Mouse (Mus musculus) stomach, embryonic 14.5 days (tissue): ENCODE data around the gene Cby3. TPM values are rescaled to one million over a fixed set of nuclear protein-coding genes. Genes with fewer than 3 reads are reported as not detected.

ENCODE experiments used
- ATAC-seq: fragments of 200-750 bp; cut with Nextera tagmentation; 2 replicates; pipeline ENCODE4 v1.8.0; 2017; ENCODE audit warnings: low read depth, moderate TSS enrichment; ENCODE audit not compliant: insufficient number of reproducible peaks, insufficient read depth, low FRiP score
- H3K27ac ChIP-seq: fragments of 300-500 bp; sonication (generic); 2 replicates; pipeline ENCODE4 v1.5.1; 2014; ENCODE audit warnings: mild to moderate bottlenecking, low read length, moderate library complexity, mixed read lengths
- H3K27me3 ChIP-seq: fragments of 300-500 bp; sonication (generic); 2 replicates; pipeline ENCODE4 v1.6.1; 2014; ENCODE audit warnings: low read length, control low read depth, mixed read lengths; ENCODE audit not compliant: control insufficient read depth, insufficient read depth
- H3K36me3 ChIP-seq: fragments of 300-500 bp; sonication (generic); 2 replicates; pipeline ENCODE4 v1.6.1; 2014; ENCODE audit warnings: mild to moderate bottlenecking, control low read depth, low read length, moderate library complexity, mixed read lengths; ENCODE audit not compliant: control insufficient read depth, insufficient read depth
- H3K4me1 ChIP-seq: fragments of 300-500 bp; sonication (generic); 2 replicates; pipeline ENCODE4 v1.6.1; 2014; ENCODE audit warnings: low read length, control low read depth, mixed read lengths; ENCODE audit not compliant: control insufficient read depth, insufficient read depth
- H3K4me2 ChIP-seq: fragments of 300-500 bp; sonication (generic); replicated peaks from 2 replicates; pipeline ENCODE4 v1.6.1; 2014; ENCODE audit warnings: low read depth, low read length, control low read depth
- H3K4me3 ChIP-seq: fragments of 300-500 bp; sonication (generic); 2 replicates; pipeline ENCODE4 v1.5.1; 2014; ENCODE audit warnings: low read depth, low read length, control low read depth
- H3K9ac ChIP-seq: fragments of 300-500 bp; sonication (generic); replicated peaks from 2 replicates; pipeline ENCODE4 v1.6.1; 2014; ENCODE audit warnings: low read depth, mild to moderate bottlenecking, control low read depth, low read length, moderate library complexity, mixed read lengths
- H3K9me3 ChIP-seq: fragments of 300-500 bp; sonication (generic); 2 replicates; pipeline ENCODE4 v1.6.1; 2016; ENCODE audit warnings: low read depth, low read length, control low read depth; ENCODE audit not compliant: control insufficient read depth
- WGBS: fragments of 180-500 bp; shearing (Covaris S2); extraction: QIAGEN DNeasy Blood & Tissue Kit; methylation state at CpG from one replicate; pipeline ENCODE4 v1.1.7; 2014; 5-methylcytosine and 5-hydroxymethylcytosine counted together
- polyA plus RNA-seq: library from polyadenylated mRNA; unstranded; fragments of >200 nt; fragmentation: Nextera tagmentation; extraction: Ambion mirVana; gene quantifications from 2 replicates; pipeline ENCODE4 v1.2.1, GENCODE M21; 2014

The Cby3 gene
- polyA plus RNA-seq, 1 experiment from 2014 or later, result 0.51 TPM

- no peak for ATAC-seq
- H3K36me3 ChIP-seq, result no peaks in the 10 kb centered on the region
- WGBS, result 5% methylated on average over 7 of the region's 7 CpGs
These were observed 27.8 kb upstream of the Cby3 start for GRCm38 (mm10) chr11:50326302-50326966.

DNA sequence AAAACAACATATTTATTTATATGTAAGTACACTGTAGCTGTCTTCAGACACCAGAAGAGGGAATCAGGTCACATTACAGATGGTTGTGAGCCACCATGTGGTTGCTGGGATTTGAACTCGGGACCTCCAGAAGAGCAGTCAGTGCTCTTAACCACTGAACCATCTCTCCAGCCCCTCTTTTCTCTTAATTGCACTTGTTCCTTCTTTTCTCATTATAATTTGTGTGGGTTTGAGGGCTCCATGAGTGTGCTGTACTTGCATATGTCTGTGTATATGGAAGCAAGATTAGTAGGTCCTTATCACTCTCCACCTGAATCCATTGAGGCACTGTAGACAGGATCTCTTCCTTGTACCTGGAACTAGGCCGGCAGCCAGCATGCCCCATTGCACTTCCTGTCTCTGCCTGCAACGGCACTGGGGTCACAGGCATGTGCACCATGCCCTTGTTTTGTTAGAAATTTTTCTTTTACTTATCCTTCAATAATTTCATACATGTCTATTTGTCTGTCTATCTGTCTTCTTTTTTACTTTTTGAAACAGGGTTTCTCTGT is 26.1 kb upstream of the Cby3 start:
- Histone ChIP-seq H3K4me3 (no peak overlapping the region), H3K4me1 (peaks cover 14% of the 10 kb centered on the region), H3K27ac (no peak overlapping the region), H3K27me3 (no peaks in the 10 kb centered on the region), H3K4me2 (no peak overlapping the region), H3K9ac (no peak overlapping the region), H3K9me3 (no peaks in the 10 kb centered on the region), H3K36me3 (no peaks in the 10 kb centered on the region)
- no peak for ATAC-seq
- WGBS, result 89% methylated on average over 3 of the region's 3 CpGs

More at GRCm38 (mm10) chr11:50326302-50326966, 27.8 kb upstream of the Cby3 start:
- Histone ChIP-seq H3K4me2 (peak overlapping the region; percentile 55), H3K27ac (peak overlapping the region; percentile 74), H3K9ac (peak overlapping the region; percentile 49), H3K4me1 (peaks cover 18% of the 10 kb centered on the region), H3K27me3 (no peaks in the 10 kb centered on the region), H3K9me3 (no peaks in the 10 kb centered on the region), H3K4me3 (peak overlapping the region; percentile 87)

- ATAC-seq, result no peak
- no peak overlapping the region for H3K4me2 ChIP-seq
- H3K36me3 ChIP-seq, result no peaks in the 10 kb centered on the region
- WGBS, result 94% methylated on average over 1 of the region's 1 CpGs
- no peak overlapping the region for H3K4me3 ChIP-seq
- no peaks in the 10 kb centered on the region for H3K9me3 ChIP-seq
- no peak overlapping the region for H3K9ac ChIP-seq
- H3K27ac ChIP-seq, result no peak overlapping the region
- H3K27me3 ChIP-seq, result no peaks in the 10 kb centered on the region
- peaks cover 8% of the 10 kb centered on the region; the same call in 1 of the 2 replicates for H3K4me1 ChIP-seq
These were observed 24.9 kb upstream of the Cby3 start for GRCm38 (mm10) chr11:50329378-50329777.

DNA sequence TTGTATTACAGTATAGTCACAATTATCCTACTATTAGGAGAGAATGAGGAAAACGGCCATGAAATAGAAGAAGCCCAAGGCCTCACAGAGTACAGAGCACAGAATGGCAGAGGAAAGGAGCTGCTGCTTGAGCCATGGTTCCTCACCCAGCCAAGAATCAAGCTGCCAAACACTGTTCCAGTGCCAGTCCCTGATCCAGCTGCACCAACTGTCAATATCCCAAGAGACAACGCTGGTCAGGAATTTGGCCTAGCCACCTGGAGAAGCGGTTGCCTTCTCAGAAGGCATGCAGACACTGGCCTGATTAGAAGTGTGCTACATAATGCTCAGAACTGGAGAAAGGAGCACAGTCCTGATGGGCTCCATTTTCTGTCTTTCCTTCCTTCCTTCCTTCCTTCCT is 21.1 kb upstream of the Cby3 start:
- Histone ChIP-seq H3K9me3 (no peaks in the 10 kb centered on the region), H3K9ac (no peak overlapping the region), H3K36me3 (no peaks in the 10 kb centered on the region), H3K4me3 (no peak overlapping the region), H3K4me1 (no peaks in the 10 kb centered on the region), H3K27ac (no peak overlapping the region), H3K4me2 (no peak overlapping the region), H3K27me3 (no peaks in the 10 kb centered on the region)
- 84% methylated on average over 3 of the region's 3 CpGs for WGBS
- no peak for ATAC-seq

DNA sequence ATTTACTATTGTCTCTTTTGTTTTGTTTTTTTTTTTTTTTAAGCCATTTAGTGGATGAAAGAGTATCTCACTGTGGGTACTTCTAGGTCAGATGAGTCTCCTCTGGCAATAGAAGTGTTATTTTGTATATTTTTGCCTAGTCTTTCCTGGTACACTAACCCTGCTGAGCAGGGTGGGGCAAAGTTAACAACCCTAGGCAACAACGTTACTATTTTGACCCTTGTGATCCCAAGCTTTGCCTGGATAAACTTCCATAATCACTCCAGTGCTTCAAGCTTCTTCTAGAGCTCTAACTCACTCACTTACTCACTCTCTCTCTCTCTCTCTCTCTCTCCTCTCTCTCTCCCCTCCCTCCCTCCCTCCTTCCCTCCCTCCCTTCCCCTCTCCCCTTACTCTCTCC is 18.1 kb upstream of the Cby3 start:
- no peak overlapping the region for H3K4me2 ChIP-seq
- 30% methylated on average over 1 of the region's 1 CpGs for WGBS

DNA sequence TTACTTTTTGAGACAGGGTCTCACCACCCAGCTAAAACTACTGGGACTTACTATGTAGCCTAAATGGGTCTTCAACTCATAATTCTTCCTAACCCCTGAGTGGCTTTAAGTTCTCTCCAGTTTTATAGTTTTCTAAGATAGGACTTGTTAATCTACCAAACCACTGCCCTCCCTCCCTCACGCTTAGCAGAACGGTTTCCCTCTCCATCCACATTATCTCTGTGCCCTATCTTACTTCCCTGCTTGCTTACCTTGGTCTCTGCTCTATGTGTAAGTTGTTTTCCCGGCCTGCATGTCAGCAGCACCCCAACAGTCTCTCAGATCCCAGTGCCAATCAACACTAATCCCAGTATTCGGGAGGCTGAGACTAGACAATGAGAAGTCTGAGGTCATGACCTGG is 17.4 kb upstream of the Cby3 start:
- Histone ChIP-seq H3K36me3 (no peaks in the 10 kb centered on the region), H3K27me3 (no peaks in the 10 kb centered on the region), H3K9ac (no peak overlapping the region), H3K4me2 (no peak overlapping the region), H3K4me3 (no peak overlapping the region), H3K27ac (no peak overlapping the region), H3K4me1 (no peaks in the 10 kb centered on the region), H3K9me3 (no peaks in the 10 kb centered on the region)
- WGBS, result 69% methylated on average over 4 of the region's 4 CpGs
- no peak for ATAC-seq

More for the DNA sequence above, 18.1 kb upstream of the Cby3 start:
- ATAC-seq, result no peak
- Histone ChIP-seq H3K4me1 (no peaks in the 10 kb centered on the region), H3K4me3 (no peak overlapping the region), H3K27me3 (no peaks in the 10 kb centered on the region), H3K9me3 (no peaks in the 10 kb centered on the region), H3K9ac (no peak overlapping the region), H3K36me3 (no peaks in the 10 kb centered on the region), H3K27ac (no peak overlapping the region)

- Histone ChIP-seq H3K4me2 (no peak overlapping the region), H3K4me1 (no peaks in the 10 kb centered on the region), H3K9ac (no peak overlapping the region), H3K4me3 (no peak overlapping the region), H3K36me3 (no peaks in the 10 kb centered on the region), H3K9me3 (no peaks in the 10 kb centered on the region), H3K27ac (no peak overlapping the region), H3K27me3 (no peaks in the 10 kb centered on the region)
- 59% methylated on average over 4 of the region's 4 CpGs for WGBS
- no peak for ATAC-seq
These were observed 8.8 kb upstream of the Cby3 start for GRCm38 (mm10) chr11:50345486-50345885.

GRCm38 (mm10) chr11:50346256-50347032 is 7.8 kb upstream of the Cby3 start:
- no peaks in the 10 kb centered on the region for H3K4me1 ChIP-seq
- no peaks in the 10 kb centered on the region for H3K36me3 ChIP-seq
- no peaks in the 10 kb centered on the region for H3K9me3 ChIP-seq
- no peak overlapping the region for H3K9ac ChIP-seq
- ATAC-seq, result no peak
- 86% methylated on average over 9 of the region's 9 CpGs for WGBS
- H3K4me2 ChIP-seq, result no peak overlapping the region
- H3K4me3 ChIP-seq, result no peak overlapping the region
- no peak overlapping the region for H3K27ac ChIP-seq
- H3K27me3 ChIP-seq, result no peaks in the 10 kb centered on the region
